Comparison of ENCODE assay signal across 10 mouse cellular contexts in genomic region chr1:172307936-172308335, GRCm38 (mm10). TPM values are rescaled to one million over a fixed set of nuclear protein-coding genes. Genes with fewer than 3 reads are reported as not detected.
DNase-seq lines count a peak whose midpoint lies in the region; ATAC-seq and TF ChIP-seq lines count a peak whose summit lies in the region.
"Had no signal": no experiment of that assay in that cellular context is flagged by ENCODE, and none has a peak within 500 bp of the region (broad histone marks: within the 10 kb centered on the region; RNA-seq: fewer than 3 reads in every experiment).

No protein-coding gene starts in this region.

- H3K4me3 ChIP-seq in kidney, embryonic 14.5 days (ENCODE audit: low read length) = no peak overlapping the region
- H3K4me3 ChIP-seq in embryonic facial prominence, embryonic 11.5 days (ENCODE audit: low read depth, low read length) = no peak overlapping the region
- no peak overlapping the region for H3K4me3 ChIP-seq in hindbrain, postnatal 0 days (ENCODE audit: low read length)

- TF ChIP-seq CTCF in hindbrain, postnatal 0 days (IDR thresholded peaks at IDR 0.05; ENCODE audit: low read depth) = no peak

- H3K36me3 ChIP-seq in kidney, embryonic 14.5 days (ENCODE audit: control insufficient read depth, insufficient read depth, low read length) = no peaks in the 10 kb centered on the region
- no peaks in the 10 kb centered on the region for H3K36me3 ChIP-seq in embryonic facial prominence, embryonic 11.5 days (replicated peaks; ENCODE audit: control insufficient read depth, insufficient read depth, low read depth, low read length)
- no peaks in the 10 kb centered on the region for H3K36me3 ChIP-seq in hindbrain, postnatal 0 days (ENCODE audit: insufficient read depth, low read length)

- DNase-seq in kidney, adult 18-20 months = no peak
- DNase-seq in embryonic facial prominence, embryonic 11.5 days (ENCODE audit: low spot score) = no peak
- DNase-seq in hindbrain, postnatal 0 days (ENCODE audit: low spot score) = peak; percentile 46
- DNase-seq in lung, postnatal 36 days = peak; percentile 59
- DNase-seq in frontal cortex, postnatal 14 days (ENCODE audit: low spot score in 2 of 2) = no peak
- no peak for DNase-seq in spleen, postnatal 10 days (ENCODE audit: low spot score in 2 of 2)
- no peak for DNase-seq in cerebellum, adult 18-20 months
- DNase-seq: spleen, adult 18-20 months had no signal

- WGBS in kidney, embryonic 14.5 days = 64% methylated on average over 10 of the region's 10 CpGs
- 57% methylated on average over 10 of the region's 10 CpGs for WGBS in embryonic facial prominence, embryonic 11.5 days
- 58% methylated on average over 10 of the region's 10 CpGs for WGBS in hindbrain, postnatal 0 days

- no peak overlapping the region for H3K4me2 ChIP-seq in kidney, embryonic 14.5 days (replicated peaks; ENCODE audit: low read depth, low read length)
- H3K4me2 ChIP-seq in embryonic facial prominence, embryonic 11.5 days (ENCODE audit: low read depth, low read length) = no peak overlapping the region
- H3K4me2 ChIP-seq in hindbrain, postnatal 0 days (ENCODE audit: low read depth, low read length) = no peak overlapping the region

- H3K4me1 ChIP-seq in kidney, embryonic 14.5 days (ENCODE audit: control insufficient read depth, insufficient read depth, low read length) = peaks cover 23% of the 10 kb centered on the region
- H3K4me1 ChIP-seq in embryonic facial prominence, embryonic 11.5 days (ENCODE audit: control insufficient read depth, insufficient read depth, low read length) = 0 out of 2 replicates have a peak, but pooled peaks cover 2% of the 10 kb centered on the region
- H3K4me1 ChIP-seq in hindbrain, postnatal 0 days (ENCODE audit: insufficient read depth, low read length) = peaks cover 2% of the 10 kb centered on the region

- H3K9ac ChIP-seq in kidney, embryonic 14.5 days (ENCODE audit: low read depth, low read length) = 0 out of 2 replicates have a peak overlapping the region, but pooled peaks have one; percentile 4
- peak overlapping the region; percentile 9 for H3K9ac ChIP-seq in embryonic facial prominence, embryonic 11.5 days (replicated peaks; ENCODE audit: low read length)
- H3K9ac ChIP-seq in hindbrain, postnatal 0 days (replicated peaks; ENCODE audit: low read length) = no peak overlapping the region
- H3K9ac ChIP-seq: liver, embryonic 14.5 days had no signal

- no peaks in the 10 kb centered on the region for H3K9me3 ChIP-seq in kidney, embryonic 14.5 days (ENCODE audit: control insufficient read depth, low read length)
- no peaks in the 10 kb centered on the region for H3K9me3 ChIP-seq in embryonic facial prominence, embryonic 11.5 days (replicated peaks; ENCODE audit: control insufficient read depth, low read length)
- no peaks in the 10 kb centered on the region for H3K9me3 ChIP-seq in hindbrain, postnatal 0 days (ENCODE audit: low read length)

- H3K27me3 ChIP-seq in kidney, embryonic 14.5 days (ENCODE audit: control insufficient read depth, insufficient read depth, low read length) = no peaks in the 10 kb centered on the region
- H3K27me3 ChIP-seq in embryonic facial prominence, embryonic 11.5 days (ENCODE audit: control insufficient read depth, insufficient read depth, low read length) = no peaks in the 10 kb centered on the region
- H3K27me3 ChIP-seq in hindbrain, postnatal 0 days (ENCODE audit: insufficient read depth, low read length) = no peaks in the 10 kb centered on the region

- no peak for ATAC-seq in kidney, embryonic 14.5 days (ENCODE audit: low FRiP score, low TSS enrichment)
- ATAC-seq in embryonic facial prominence, embryonic 11.5 days (replicated peaks; ENCODE audit: insufficient number of reproducible peaks, low FRiP score, low TSS enrichment, low read depth) = no peak
- no peak for ATAC-seq in hindbrain, postnatal 0 days

- no peak overlapping the region for H3K27ac ChIP-seq in kidney, embryonic 14.5 days (ENCODE audit: low read depth, low read length)
- H3K27ac ChIP-seq in embryonic facial prominence, embryonic 11.5 days (replicated peaks; ENCODE audit: low read depth, low read length) = no peak overlapping the region
- peak overlapping the region; percentile 73 for H3K27ac ChIP-seq in hindbrain, postnatal 0 days
- H3K27ac ChIP-seq: liver, embryonic 14.5 days had no signal

RNA-seq across cellular contexts. Expression of gene Atp1a2, which starts 10.1 kb away (rescaled TPM):
- 0.66 and 0.96 TPM in 2 replicates for polyA plus RNA-seq in kidney, embryonic 14.5 days (2014; fragmentation: Nextera tagmentation; extraction: Ambion mirVana)
- polyA plus RNA-seq in embryonic facial prominence, embryonic 11.5 days (2014; fragmentation: Nextera tagmentation; extraction: Ambion mirVana) = 0.60 and 0.65 TPM in 2 replicates
- 546 and 572 TPM in 2 replicates for total RNA-seq in hindbrain, postnatal 0 days (2014; rRNA removed)
- polyA plus RNA-seq in hindbrain, postnatal 0 days (2015; fragmentation: Nextera tagmentation; extraction: Ambion mirVana) = 119 and 123 TPM in 2 replicates

RNA-seq across cellular contexts. Expression of gene Kcnj9, which starts 21.2 kb away (rescaled TPM):
- 0.20 TPM in 1 of 2 replicates, not detected in the other for polyA plus RNA-seq in kidney, embryonic 14.5 days (2014; fragmentation: Nextera tagmentation; extraction: Ambion mirVana)
- polyA plus RNA-seq in embryonic facial prominence, embryonic 11.5 days (2014; fragmentation: Nextera tagmentation; extraction: Ambion mirVana) = 0.54 and 0.65 TPM in 2 replicates
- total RNA-seq in hindbrain, postnatal 0 days (2014; rRNA removed) = 8.0 and 9.8 TPM in 2 replicates
- 3.6 and 4.2 TPM in 2 replicates for polyA plus RNA-seq in hindbrain, postnatal 0 days (2015; fragmentation: Nextera tagmentation; extraction: Ambion mirVana)

RNA-seq across cellular contexts. Expression of gene Kcnj10, which starts 33.1 kb away (rescaled TPM):
- polyA plus RNA-seq in kidney, embryonic 14.5 days (2014; fragmentation: Nextera tagmentation; extraction: Ambion mirVana) = 0.31 and 0.57 TPM in 2 replicates
- 0.07 and 0.11 TPM in 2 replicates for polyA plus RNA-seq in embryonic facial prominence, embryonic 11.5 days (2014; fragmentation: Nextera tagmentation; extraction: Ambion mirVana)
- 8.6 and 10.0 TPM in 2 replicates for total RNA-seq in hindbrain, postnatal 0 days (2014; rRNA removed)
- polyA plus RNA-seq in hindbrain, postnatal 0 days (2015; fragmentation: Nextera tagmentation; extraction: Ambion mirVana) = 5.4 and 5.6 TPM in 2 replicates

RNA-seq across cellular contexts. Expression of gene Igsf8, which starts 46.5 kb away (rescaled TPM):
- 39.5 and 53.1 TPM in 2 replicates for polyA plus RNA-seq in kidney, embryonic 14.5 days (2014; fragmentation: Nextera tagmentation; extraction: Ambion mirVana)
- polyA plus RNA-seq in embryonic facial prominence, embryonic 11.5 days (2014; fragmentation: Nextera tagmentation; extraction: Ambion mirVana) = 30.1 and 36.7 TPM in 2 replicates
- total RNA-seq in hindbrain, postnatal 0 days (2014; rRNA removed) = 136 and 150 TPM in 2 replicates
- 90.2 and 90.8 TPM in 2 replicates for polyA plus RNA-seq in hindbrain, postnatal 0 days (2015; fragmentation: Nextera tagmentation; extraction: Ambion mirVana)

RNA-seq across cellular contexts. Expression of gene Atp1a4, which starts 49.7 kb away (rescaled TPM):
- polyA plus RNA-seq in kidney, embryonic 14.5 days (2014; fragmentation: Nextera tagmentation; extraction: Ambion mirVana) = not detected in 2 replicates
- polyA plus RNA-seq in embryonic facial prominence, embryonic 11.5 days (2014; fragmentation: Nextera tagmentation; extraction: Ambion mirVana) = not detected in 2 replicates
- total RNA-seq in hindbrain, postnatal 0 days (2014; rRNA removed) = 0.10 TPM in 1 of 2 replicates, not detected in the other
- polyA plus RNA-seq in hindbrain, postnatal 0 days (2015; fragmentation: Nextera tagmentation; extraction: Ambion mirVana) = 0.05 TPM in 1 of 2 replicates, not detected in the other

Comparison
In these comparisons a context has a peak if more than half of its experiments do, and no peak if none do; other contexts are left out.
1. DNase-seq: peak in hindbrain, postnatal 0 days (single experiment) and lung, postnatal 36 days (single experiment); none in kidney, adult 18-20 months (single experiment), embryonic facial prominence, embryonic 11.5 days (single experiment), frontal cortex, postnatal 14 days (0 of 2), spleen, postnatal 10 days (0 of 2) and cerebellum, adult 18-20 months (0 of 2).
2. RNA of gene Atp1a2, which starts 10.1 kb away (polyA plus RNA-seq): 119 to 123 TPM in hindbrain, postnatal 0 days; 0.66 to 0.96 TPM in kidney, embryonic 14.5 days and 0.60 to 0.65 TPM in embryonic facial prominence, embryonic 11.5 days; every median in the first group is over 10 times any median in the second.